Mouse (Mus musculus): Measurements from ENCODE around the gene Glb1. TPM values are rescaled to one million over a fixed set of nuclear protein-coding genes. Genes with fewer than 3 reads are reported as not detected.
"Not testable (repeated sequence)": the region's sequence is repeated elsewhere in the genome, so short reads cannot be mapped to it uniquely, and the experiment has no call there.

The Glb1 gene
- 34.7 and 35.0 TPM in 2 replicates for polyA plus RNA-seq (2015; fragmentation: Nextera tagmentation; extraction: Ambion mirVana)

GRCm38 (mm10) chr9:114400949-114401684 lies at the start of gene Glb1, which contains the start of gene Tmppe:
TSS of gene Glb1 (plus strand) at chr9:114401076.
TSS of gene Tmppe (plus strand) at chr9:114401105.
- DNase-seq (ENCODE audit: low spot score) = peak; percentile 90

- peak; percentile 70 for DNase-seq (ENCODE audit: low spot score)
Observed at GRCm38 (mm10) chr9:114367783-114368470, 32.9 kb upstream of the Glb1 start.

GRCm38 (mm10) chr9:114368471-114368858 lies 32.4 kb upstream of the Glb1 start:
- no peak for DNase-seq (ENCODE audit: low spot score)

GRCm38 (mm10) chr9:114369389-114369788 lies 31.5 kb upstream of the Glb1 start:
- DNase-seq (ENCODE audit: low spot score) = not testable (repeated sequence)

- DNase-seq (ENCODE audit: low spot score) = peak; percentile 24
Observed at GRCm38 (mm10) chr9:114371717-114372116, 29.2 kb upstream of the Glb1 start.

GRCm38 (mm10) chr9:114375276-114375962 lies 25.5 kb upstream of the Glb1 start:
- DNase-seq (ENCODE audit: low spot score) = no peak

- no peak for DNase-seq (ENCODE audit: low spot score)
Observed at GRCm38 (mm10) chr9:114377168-114377567, 23.7 kb upstream of the Glb1 start.

- DNase-seq (ENCODE audit: low spot score) = no peak
Observed at GRCm38 (mm10) chr9:114379871-114380270, 21.0 kb upstream of the Glb1 start.

- DNase-seq (ENCODE audit: low spot score) = peak; percentile 62
Observed at GRCm38 (mm10) chr9:114380881-114381733, 19.8 kb upstream of the Glb1 start.

GRCm38 (mm10) chr9:114382936-114383710 lies 17.8 kb upstream of the Glb1 start:
- no peak for DNase-seq (ENCODE audit: low spot score)

- DNase-seq (ENCODE audit: low spot score) = no peak
Observed at GRCm38 (mm10) chr9:114384691-114385090, 16.2 kb upstream of the Glb1 start.

- no peak for DNase-seq (ENCODE audit: low spot score)
Observed at GRCm38 (mm10) chr9:114385160-114385559, 15.7 kb upstream of the Glb1 start.

- DNase-seq (ENCODE audit: low spot score) = no peak
Observed at GRCm38 (mm10) chr9:114387086-114387485, 13.8 kb upstream of the Glb1 start.

GRCm38 (mm10) chr9:114388288-114388687 lies 12.6 kb upstream of the Glb1 start:
- DNase-seq (ENCODE audit: low spot score) = no peak

GRCm38 (mm10) chr9:114388701-114389370 lies 12.0 kb upstream of the Glb1 start:
- no peak for DNase-seq (ENCODE audit: low spot score)

GRCm38 (mm10) chr9:114389371-114389904 lies 11.4 kb upstream of the Glb1 start:
- peak; percentile 26 for DNase-seq (ENCODE audit: low spot score)

- peak; percentile 76 for DNase-seq (ENCODE audit: low spot score)
Observed at GRCm38 (mm10) chr9:114389905-114390748, 10.7 kb upstream of the Glb1 start, which contains the start of gene Crtap. TSS of gene Crtap (minus strand) at chr9:114390675.

GRCm38 (mm10) chr9:114390749-114391075 lies 10.2 kb upstream of the Glb1 start:
- DNase-seq (ENCODE audit: low spot score) = no peak
